Mouse (Mus musculus) hematopoietic stem cell, adult 5-6 weeks (primary cell): Measurements from ENCODE around the gene Ms4a5. TPM values are rescaled to one million over a fixed set of nuclear protein-coding genes. Genes with fewer than 3 reads are reported as not detected.
"Not testable (repeated sequence)": the region's sequence is repeated elsewhere in the genome, so short reads cannot be mapped to it uniquely, and the experiment has no call there.

Experiments
- ATAC-seq, 2 experiments: fragments of 125-278 bp in 1 of 2; replicated peaks in 1 of 2; 2 replicates each; pipeline ENCODE4 v1.8.0; 2016 to 2017; ENCODE audit warnings: inconsistent platforms in 2 of 2, mild to moderate bottlenecking in 2 of 2, moderate number of reproducible peaks in 2 of 2, low read depth in 1 of 2, moderate TSS enrichment in 1 of 2; ENCODE audit not compliant: low FRiP score in 2 of 2, poor library complexity in 2 of 2, severe bottlenecking in 2 of 2, insufficient read depth in 1 of 2, low TSS enrichment in 1 of 2
- total RNA-seq: library from RNA; stranded (forward); fragments of 172-1452, 232-1000 nt; gene quantifications from 2 replicates; pipeline ENCODE4 v1.2.3, GENCODE M21; 2017

The Ms4a5 gene
- not detected in 2 replicates for total RNA-seq

GRCm38 (mm10) chr19:11283773-11284172 lies at the start of gene Ms4a5:
TSS of gene Ms4a5 (minus strand) at chr19:11283873.
- no peak for ATAC-seq

- ATAC-seq = no peak
Measured at GRCm38 (mm10) chr19:11321123-11321522, 37.5 kb upstream of the Ms4a5 start.

- ATAC-seq = no peak
Measured at GRCm38 (mm10) chr19:11316786-11317185, 33.1 kb upstream of the Ms4a5 start.

GRCm38 (mm10) chr19:11314354-11314753 lies 30.7 kb upstream of the Ms4a5 start, which contains the start of gene Ms4a14:
TSS of gene Ms4a14 (minus strand) at chr19:11314454.
- ATAC-seq = no peak

GRCm38 (mm10) chr19:11308888-11309287 lies 25.2 kb upstream of the Ms4a5 start:
- no peak for ATAC-seq

GRCm38 (mm10) chr19:11299529-11299928 lies 15.9 kb upstream of the Ms4a5 start:
- ATAC-seq = not testable (repeated sequence)

- no peak for ATAC-seq
Measured at GRCm38 (mm10) chr19:11298939-11299338, 15.3 kb upstream of the Ms4a5 start.

- ATAC-seq = not testable (repeated sequence)
Measured at GRCm38 (mm10) chr19:11293616-11294015, 9.9 kb upstream of the Ms4a5 start.

GRCm38 (mm10) chr19:11292990-11293389 lies 9.3 kb upstream of the Ms4a5 start:
- ATAC-seq = no peak

GRCm38 (mm10) chr19:11280223-11280622 lies 3.5 kb downstream of the Ms4a5 start:
- ATAC-seq = no peak

GRCm38 (mm10) chr19:11276431-11276830 lies 7.2 kb downstream of the Ms4a5 start:
- no peak for ATAC-seq

GRCm38 (mm10) chr19:11266956-11267355 lies 16.7 kb downstream of the Ms4a5 start:
- no peak for ATAC-seq

GRCm38 (mm10) chr19:11266052-11266845 lies 17.4 kb downstream of the Ms4a5 start, which contains the start of gene Ms4a1:
TSS of gene Ms4a1 (minus strand) at chr19:11266241.
- no peak for ATAC-seq

- no peak for ATAC-seq
Measured at GRCm38 (mm10) chr19:11264602-11265185, 19.0 kb downstream of the Ms4a5 start.

GRCm38 (mm10) chr19:11263549-11263948 lies 20.1 kb downstream of the Ms4a5 start:
- no peak for ATAC-seq

GRCm38 (mm10) chr19:11262932-11263331 lies 20.7 kb downstream of the Ms4a5 start:
- ATAC-seq = not testable (repeated sequence)

GRCm38 (mm10) chr19:11261522-11261921 lies 22.2 kb downstream of the Ms4a5 start:
- no peak for ATAC-seq

GRCm38 (mm10) chr19:11244230-11244629 lies 39.4 kb downstream of the Ms4a5 start:
- ATAC-seq = peak; percentile 65 to 74

- no peak for ATAC-seq
Measured at GRCm38 (mm10) chr19:11242560-11242959, 41.1 kb downstream of the Ms4a5 start.
